Comparison of ENCODE assay signal across 14 mouse cellular contexts in the genomic region with DNA sequence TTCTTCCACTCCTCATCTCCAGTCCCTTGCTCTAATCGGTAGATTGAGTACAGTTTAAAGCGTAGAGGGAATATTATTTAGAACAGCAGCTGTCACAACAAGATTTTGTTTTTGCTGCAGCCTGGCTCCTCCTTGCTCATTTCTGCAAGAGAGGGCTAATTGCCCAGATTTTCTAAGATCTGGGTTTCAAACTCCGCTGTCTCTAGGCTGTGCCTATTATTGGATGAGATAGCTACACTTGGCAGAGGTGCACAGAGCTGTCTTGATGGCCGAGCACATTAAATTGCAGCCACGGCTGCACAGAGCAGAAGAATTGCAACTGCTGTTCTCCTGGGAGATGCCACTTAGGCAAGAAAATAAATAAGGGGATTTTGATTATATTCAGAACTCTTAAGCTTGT.
DNase-seq lines count a peak whose midpoint lies in the region; ATAC-seq lines count a peak whose summit lies in the region.
"Had no signal": no experiment of that assay in that cellular context is flagged by ENCODE, and none has a peak within 500 bp of the region (broad histone marks: within the 10 kb centered on the region; RNA-seq: fewer than 3 reads in every experiment).

No protein-coding gene starts in this region.

- intact Hi-C loops in left cerebral cortex, postnatal 4 days (cut with DNase I) = no loop called here
- intact Hi-C loops in left cerebral cortex, postnatal 36 days (cut with DNase I) = no loop called here

- H3K9me3 ChIP-seq in heart, embryonic 11.5 days (replicated peaks; ENCODE audit: control insufficient read depth, low read length) = no peaks in the 10 kb centered on the region
- H3K9me3 ChIP-seq: hindbrain, embryonic 10.5 days; limb, embryonic 15.5 days had no signal

- H3K9ac ChIP-seq in heart, embryonic 11.5 days (ENCODE audit: low read depth, low read length) = no peak overlapping the region
- H3K9ac ChIP-seq: limb, embryonic 15.5 days had no signal

- DNase-seq in adrenal gland, postnatal 14 days = peak; percentile 43
- no peak for DNase-seq in adrenal gland, adult 2 months
- peak; percentile 54 to 77 for DNase-seq in heart, adult 18-20 months
- peak; percentile 26 for DNase-seq in left cerebral cortex, postnatal 4 days
- DNase-seq in left cerebral cortex, postnatal 36 days (ENCODE audit: low spot score in 2 of 2) = no peak
- DNase-seq in urinary bladder, postnatal 14 days (ENCODE audit: low spot score) = peak; percentile 23
- no peak for DNase-seq in urinary bladder, postnatal 10 days (ENCODE audit: low spot score)
- DNase-seq: cerebellum, postnatal 36 days; kidney, adult 18-20 months had no signal

- H3K4me1 ChIP-seq in heart, embryonic 11.5 days (ENCODE audit: control insufficient read depth, insufficient read depth, low read length) = no peaks in the 10 kb centered on the region
- H3K4me1 ChIP-seq: hindbrain, embryonic 10.5 days had no signal

- ATAC-seq in heart, embryonic 11.5 days (replicated peaks; ENCODE audit: insufficient number of reproducible peaks, low FRiP score, low TSS enrichment) = no peak

- no peaks in the 10 kb centered on the region for H3K27me3 ChIP-seq in heart, embryonic 11.5 days (ENCODE audit: control insufficient read depth, insufficient read depth, low read length)

- no peak overlapping the region for H3K4me2 ChIP-seq in heart, embryonic 11.5 days
- H3K4me2 ChIP-seq: limb, embryonic 15.5 days had no signal

- WGBS in heart, embryonic 11.5 days (ENCODE audit: insufficient replicate concordance) = 68% methylated on average over 5 of the region's 5 CpGs

- no peak overlapping the region for H3K4me3 ChIP-seq in heart, embryonic 11.5 days (ENCODE audit: low read depth, low read length)
- H3K4me3 ChIP-seq: hindbrain, embryonic 10.5 days; limb, embryonic 15.5 days; myocyte had no signal

- no peaks in the 10 kb centered on the region for H3K36me3 ChIP-seq in heart, embryonic 11.5 days (ENCODE audit: control insufficient read depth, insufficient read depth, low read length)
- H3K36me3 ChIP-seq: hindbrain, embryonic 10.5 days; limb, embryonic 15.5 days had no signal

- H3K27ac ChIP-seq in heart, embryonic 11.5 days (ENCODE audit: low read depth, low read length) = no peak overlapping the region
- H3K27ac ChIP-seq: hindbrain, embryonic 10.5 days; limb, embryonic 15.5 days; macrophage had no signal

Comparison
In these comparisons a context has a peak if more than half of its experiments do, and no peak if none do; other contexts are left out.
1. DNase-seq: peak in adrenal gland, postnatal 14 days (single experiment), heart, adult 18-20 months (2 of 2), left cerebral cortex, postnatal 4 days (single experiment) and urinary bladder, postnatal 14 days (single experiment); none in adrenal gland, adult 2 months (single experiment), left cerebral cortex, postnatal 36 days (0 of 2) and urinary bladder, postnatal 10 days (single experiment).